Mouse (Mus musculus) heart, embryonic 15.5 days (tissue): ENCODE measurements at regions not wholly inside any gene's neighbourhood (a gene's known extent, or its start where the extent isn't known, plus 50 kb on each side); places are given as distances from the start of the nearest gene placed in this dataset.

Experiments
- ATAC-seq: fragments of 200-750 bp; cut with Nextera tagmentation; replicated peaks from 2 replicates; pipeline ENCODE4 v1.8.0; 2017; ENCODE audit warnings: low read depth, moderate TSS enrichment; ENCODE audit not compliant: insufficient number of reproducible peaks, insufficient read depth, low FRiP score
- H3K27ac ChIP-seq: fragments of 300-500 bp; sonication (generic); 2 replicates; pipeline ENCODE4 v1.5.1; 2015; ENCODE audit warnings: mild to moderate bottlenecking, inconsistent platforms
- H3K27me3 ChIP-seq: fragments of 300-500 bp; sonication (generic); 2 replicates; pipeline ENCODE4 v1.6.1; 2015; ENCODE audit warnings: inconsistent platforms
- H3K36me3 ChIP-seq: fragments of 300-500 bp; sonication (generic); 2 replicates; pipeline ENCODE4 v1.6.1; 2015; ENCODE audit warnings: mild to moderate bottlenecking, inconsistent platforms
- H3K4me1 ChIP-seq: fragments of 300-500 bp; sonication (generic); replicated peaks from 2 replicates; pipeline ENCODE4 v1.6.1; 2015; ENCODE audit warnings: inconsistent platforms
- H3K4me2 ChIP-seq: fragments of 300-500 bp; sonication (generic); 2 replicates; pipeline ENCODE4 v1.6.1; 2015; ENCODE audit warnings: inconsistent platforms, mild to moderate bottlenecking, moderate library complexity
- H3K4me3 ChIP-seq: fragments of 300-500 bp; sonication (generic); 2 replicates; pipeline ENCODE4 v1.5.1; 2015; ENCODE audit warnings: mild to moderate bottlenecking, inconsistent platforms
- H3K9ac ChIP-seq: fragments of 300-500 bp; sonication (generic); 2 replicates; pipeline ENCODE4 v1.6.1; 2015; ENCODE audit warnings: mild to moderate bottlenecking, inconsistent platforms
- H3K9me3 ChIP-seq: fragments of 300-500 bp; sonication (generic); replicated peaks from 2 replicates; pipeline ENCODE4 v1.6.1; 2016; ENCODE audit warnings: inconsistent platforms
- WGBS: fragments of 180-500 bp; shearing (Covaris S2); methylation state at CpG from one replicate; pipeline ENCODE4 v1.1.7; 2015; ENCODE audit warnings: mixed read lengths; 5-methylcytosine and 5-hydroxymethylcytosine counted together

DNA sequence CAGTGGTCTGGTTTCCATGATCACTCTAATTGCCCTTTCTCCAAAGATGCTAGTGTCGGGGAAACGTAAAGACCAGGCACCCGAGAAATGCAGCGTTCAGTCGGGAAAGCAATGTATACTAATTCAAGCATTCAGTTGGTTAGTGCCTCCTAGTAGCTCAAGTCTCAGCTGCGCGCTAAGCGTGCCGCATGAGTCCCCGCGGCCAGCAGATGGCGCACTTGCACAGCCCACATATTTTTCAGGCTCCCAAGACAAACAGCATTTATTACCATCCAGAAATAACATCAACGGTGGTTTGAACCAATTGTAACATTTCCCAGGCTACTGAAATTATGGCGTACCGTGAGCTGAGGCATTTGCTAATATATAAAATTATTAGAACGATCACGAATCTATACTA is 222.3 kb downstream of the Brms1l start:
- no peak overlapping the region for H3K9ac ChIP-seq
- no peak for ATAC-seq
- WGBS = 11% methylated on average over 17 of the region's 17 CpGs

GRCm38 (mm10) chr12:56055382-56055781 is 219.3 kb downstream of the Brms1l start:
- Histone ChIP-seq H3K4me2 (no peak overlapping the region), H3K9me3 (no peaks in the 10 kb centered on the region), H3K4me3 (no peak overlapping the region), H3K27ac (no peak overlapping the region), H3K9ac (no peak overlapping the region), H3K27me3 (no peaks in the 10 kb centered on the region), H3K36me3 (no peaks in the 10 kb centered on the region), H3K4me1 (no peaks in the 10 kb centered on the region)
- ATAC-seq = no peak
- 67% methylated on average over 6 of the region's 6 CpGs for WGBS

More for the DNA sequence above, 222.3 kb downstream of the Brms1l start:
- Histone ChIP-seq H3K27ac (no peak overlapping the region), H3K36me3 (no peaks in the 10 kb centered on the region), H3K4me2 (no peak overlapping the region), H3K9me3 (no peaks in the 10 kb centered on the region), H3K4me1 (no peaks in the 10 kb centered on the region), H3K27me3 (no peaks in the 10 kb centered on the region), H3K4me3 (no peak overlapping the region)

- H3K4me1 ChIP-seq = no peaks in the 10 kb centered on the region
- WGBS = 72% methylated on average over 3 of the region's 3 CpGs
- no peak for ATAC-seq
Observed at GRCm38 (mm10) chr12:56046050-56046449, 209.9 kb downstream of the Brms1l start.

GRCm38 (mm10) chr12:56020954-56021514 is 184.9 kb downstream of the Brms1l start:
- no peak for ATAC-seq
- Histone ChIP-seq H3K4me3 (no peak overlapping the region), H3K27me3 (no peaks in the 10 kb centered on the region), H3K27ac (no peak overlapping the region), H3K36me3 (no peaks in the 10 kb centered on the region), H3K4me1 (no peaks in the 10 kb centered on the region), H3K4me2 (no peak overlapping the region), H3K9me3 (no peaks in the 10 kb centered on the region), H3K9ac (no peak overlapping the region)
- WGBS = 27% methylated on average over 7 of the region's 7 CpGs

More at GRCm38 (mm10) chr12:56046050-56046449, 209.9 kb downstream of the Brms1l start:
- no peak overlapping the region for H3K9ac ChIP-seq
- H3K9me3 ChIP-seq = no peaks in the 10 kb centered on the region
- no peak overlapping the region for H3K4me3 ChIP-seq
- H3K36me3 ChIP-seq = no peaks in the 10 kb centered on the region
- no peak overlapping the region for H3K27ac ChIP-seq
- no peaks in the 10 kb centered on the region for H3K27me3 ChIP-seq
- no peak overlapping the region for H3K4me2 ChIP-seq

- Histone ChIP-seq H3K36me3 (no peaks in the 10 kb centered on the region), H3K9ac (no peak overlapping the region), H3K4me1 (no peaks in the 10 kb centered on the region), H3K4me2 (no peak overlapping the region), H3K27me3 (no peaks in the 10 kb centered on the region), H3K9me3 (no peaks in the 10 kb centered on the region), H3K4me3 (no peak overlapping the region), H3K27ac (no peak overlapping the region)
- 52% methylated on average over 1 of the region's 1 CpGs for WGBS
- ATAC-seq = no peak
Observed at GRCm38 (mm10) chr12:56020547-56020946, 184.4 kb downstream of the Brms1l start.

GRCm38 (mm10) chr12:56009976-56010375 is 173.9 kb downstream of the Brms1l start:
- Histone ChIP-seq H3K36me3 (no peaks in the 10 kb centered on the region), H3K27me3 (no peaks in the 10 kb centered on the region), H3K27ac (no peak overlapping the region), H3K4me2 (no peak overlapping the region), H3K9ac (no peak overlapping the region), H3K4me1 (no peaks in the 10 kb centered on the region), H3K4me3 (no peak overlapping the region), H3K9me3 (no peaks in the 10 kb centered on the region)
- ATAC-seq = no peak
- whole genome bisulfite sequencing = 57% methylated on average over 4 of the region's 4 CpGs

- ATAC-seq = no peak
- no peak overlapping the region for H3K9ac ChIP-seq
- H3K4me3 ChIP-seq = no peak overlapping the region
- no peaks in the 10 kb centered on the region for H3K27me3 ChIP-seq
- no peaks in the 10 kb centered on the region for H3K9me3 ChIP-seq
- no peaks in the 10 kb centered on the region for H3K36me3 ChIP-seq
- H3K27ac ChIP-seq = no peak overlapping the region
- 75% methylated on average over 4 of the region's 4 CpGs for WGBS
- H3K4me2 ChIP-seq = no peak overlapping the region
- H3K4me1 ChIP-seq = no peaks in the 10 kb centered on the region
Observed at GRCm38 (mm10) chr12:56005846-56006245, 169.7 kb downstream of the Brms1l start.

DNA sequence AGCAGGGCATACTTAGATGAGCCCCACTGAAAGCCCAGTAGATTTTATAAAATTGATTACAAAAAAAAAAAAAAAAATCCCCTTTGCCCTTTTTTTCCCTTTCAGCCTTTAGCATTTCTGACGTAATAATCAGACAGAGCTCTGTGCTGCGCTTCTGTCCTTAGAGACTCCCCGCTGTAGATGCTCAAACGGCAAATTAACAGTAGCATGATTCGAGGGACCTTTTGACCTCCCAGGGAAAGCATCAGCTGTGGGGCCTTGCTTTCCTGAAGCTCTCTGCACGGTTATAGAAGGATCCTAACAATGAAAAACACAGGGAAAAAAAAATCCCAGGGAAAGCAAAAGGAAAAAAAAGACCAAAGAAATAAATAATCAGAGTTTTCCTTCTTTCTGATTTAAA is 169.2 kb downstream of the Brms1l start:
- Histone ChIP-seq H3K4me1 (no peaks in the 10 kb centered on the region), H3K4me3 (no peak overlapping the region), H3K9me3 (no peaks in the 10 kb centered on the region), H3K27me3 (no peaks in the 10 kb centered on the region), H3K9ac (no peak overlapping the region), H3K4me2 (no peak overlapping the region), H3K36me3 (no peaks in the 10 kb centered on the region), H3K27ac (no peak overlapping the region)
- ATAC-seq = no peak
- WGBS = 57% methylated on average over 6 of the region's 6 CpGs

- H3K4me3 ChIP-seq = no peak overlapping the region
- H3K9ac ChIP-seq = no peak overlapping the region
- H3K27me3 ChIP-seq = no peaks in the 10 kb centered on the region
- ATAC-seq = no peak
- H3K27ac ChIP-seq = no peak overlapping the region
- H3K9me3 ChIP-seq = no peaks in the 10 kb centered on the region
- H3K36me3 ChIP-seq = no peaks in the 10 kb centered on the region
- H3K4me1 ChIP-seq = no peaks in the 10 kb centered on the region
- H3K4me2 ChIP-seq = no peak overlapping the region
- WGBS = 54% methylated on average over 4 of the region's 4 CpGs
Observed at GRCm38 (mm10) chr12:56004479-56004878, 168.4 kb downstream of the Brms1l start.

DNA sequence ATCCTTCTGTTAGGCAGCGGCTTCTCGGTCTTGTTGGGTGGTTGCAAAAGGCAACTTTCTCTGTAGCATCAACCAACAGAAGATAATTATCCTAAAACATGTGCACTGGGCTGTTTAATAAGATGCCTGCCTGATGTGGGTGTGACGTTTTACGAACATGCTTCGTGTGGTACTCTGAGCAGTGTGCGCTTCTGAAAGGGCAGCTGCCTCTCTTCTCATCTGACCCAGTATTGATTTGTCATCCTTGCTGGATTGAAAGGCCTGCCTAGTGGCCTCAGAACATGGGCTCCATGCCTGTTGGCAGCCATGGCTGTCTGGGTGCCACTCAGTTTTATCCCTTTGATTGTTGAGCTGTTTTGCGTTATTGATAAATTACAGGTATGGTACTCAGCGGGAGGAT is 167.4 kb downstream of the Brms1l start:
- no peaks in the 10 kb centered on the region for H3K4me1 ChIP-seq
- no peak overlapping the region for H3K9ac ChIP-seq
- no peaks in the 10 kb centered on the region for H3K36me3 ChIP-seq
- H3K27ac ChIP-seq = no peak overlapping the region
- H3K4me2 ChIP-seq = no peak overlapping the region
- ATAC-seq = no peak
- no peaks in the 10 kb centered on the region for H3K9me3 ChIP-seq
- WGBS = 86% methylated on average over 8 of the region's 8 CpGs
- H3K27me3 ChIP-seq = no peaks in the 10 kb centered on the region
- no peak overlapping the region for H3K4me3 ChIP-seq

DNA sequence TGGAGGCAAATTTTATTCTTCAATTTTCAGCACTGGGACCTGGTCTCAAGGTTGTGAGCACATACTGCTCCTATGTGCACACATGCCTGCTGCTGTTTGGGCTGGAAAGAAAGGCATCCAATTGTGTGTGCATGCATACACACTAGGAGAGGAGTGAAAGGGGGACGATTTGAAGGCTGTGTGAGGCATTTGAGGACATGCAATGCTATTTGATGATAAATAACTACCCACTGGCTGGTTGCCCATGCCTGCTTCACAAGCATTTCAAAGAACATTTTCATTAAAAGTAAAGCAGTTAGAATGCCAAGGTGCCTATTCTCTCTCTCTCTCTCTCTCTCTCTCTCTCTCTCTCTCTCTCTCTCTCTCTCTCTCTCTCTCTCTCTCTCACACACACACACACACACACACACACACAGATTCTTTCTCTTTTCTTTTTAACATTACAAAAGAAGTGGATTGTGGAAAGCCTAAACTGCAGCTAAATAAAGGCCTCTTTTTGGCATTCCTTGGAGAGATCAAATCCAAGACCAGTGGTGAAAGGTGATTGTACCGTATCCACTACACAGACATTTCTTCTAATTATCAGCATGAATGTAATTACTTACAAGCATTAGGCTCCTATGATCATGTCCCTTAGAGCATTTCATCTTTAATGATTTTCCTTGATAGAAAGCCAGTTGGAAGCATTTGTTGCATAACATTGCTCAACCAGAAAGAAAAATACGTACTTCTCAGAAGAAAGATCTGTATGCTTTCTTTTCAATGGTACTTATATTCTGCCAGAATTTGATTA is 160.7 kb downstream of the Brms1l start:
- Histone ChIP-seq H3K4me3 (no peak overlapping the region), H3K9ac (no peak overlapping the region), H3K36me3 (no peaks in the 10 kb centered on the region), H3K9me3 (no peaks in the 10 kb centered on the region), H3K4me1 (no peaks in the 10 kb centered on the region), H3K27ac (no peak overlapping the region), H3K4me2 (no peak overlapping the region), H3K27me3 (no peaks in the 10 kb centered on the region)
- WGBS = 59% methylated on average over 3 of the region's 3 CpGs
- ATAC-seq = no peak
